Mouse (Mus musculus) CD4-positive, CD25-positive, alpha-beta regulatory T cell (primary cell): Measurements from ENCODE around the gene Vps39. TPM values are rescaled to one million over a fixed set of nuclear protein-coding genes. Genes with fewer than 3 reads are reported as not detected.

Experiments
- polyA plus RNA-seq: library from polyadenylated mRNA; unstranded; fragments of 100-300 nt; shearing (Covaris generic); gene quantifications from one replicate; pipeline ENCODE4 v1.2.1, GENCODE M21; 2017

The Vps39 gene
- polyA plus RNA-seq = 42.2 TPM

DNA sequence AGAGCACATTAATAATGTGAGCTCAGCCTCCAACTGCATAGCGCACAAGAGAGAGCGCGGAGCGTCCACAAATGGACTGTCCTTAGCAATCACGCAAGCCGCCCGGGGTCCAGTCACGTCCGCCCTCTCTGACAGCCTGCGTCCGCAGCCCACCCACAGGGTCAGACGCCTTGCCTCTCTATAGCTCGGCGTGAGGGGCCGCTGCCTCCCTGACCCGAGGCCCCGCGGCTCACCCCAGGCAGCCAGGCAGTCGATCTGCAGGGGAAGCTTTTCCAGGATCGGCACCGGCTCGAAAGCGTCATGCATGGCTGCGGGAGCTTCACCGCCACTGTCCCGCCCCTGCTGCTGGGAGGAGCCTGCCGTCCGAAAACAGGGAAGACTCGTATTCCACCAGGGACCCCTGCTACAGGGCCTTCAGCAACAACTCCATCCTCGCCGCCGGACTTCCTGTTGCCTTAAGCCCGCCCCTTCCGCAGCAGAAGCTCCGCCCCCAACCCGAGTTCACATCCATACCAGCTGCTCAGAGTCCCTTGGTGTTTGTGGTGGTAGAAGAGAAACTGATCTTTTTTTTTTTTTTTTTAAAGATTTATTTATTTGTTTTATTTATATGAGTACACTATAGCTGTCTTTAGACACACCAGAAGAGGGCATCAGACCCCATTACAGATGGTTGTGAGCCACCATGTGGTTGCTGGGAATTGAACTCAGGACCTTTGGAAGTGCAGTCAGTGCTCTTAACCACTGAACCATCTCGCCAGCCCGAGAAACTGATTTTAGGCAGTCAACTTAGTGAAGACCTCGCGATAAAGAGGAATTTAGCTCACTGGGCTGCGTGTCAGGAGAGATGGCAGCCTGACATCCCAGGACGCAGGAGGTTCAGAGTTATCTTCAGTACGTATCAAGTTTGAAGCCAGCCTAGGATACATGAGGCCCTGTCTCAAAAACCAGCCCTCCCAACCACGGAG lies at the start of gene Vps39:
Gene Vps39, minus strand, starts transcription at position 456 of the 965 bp plus-strand sequence.

GRCm38 (mm10) chr2:120313976-120314375 lies 39.0 kb downstream of the Vps39 start, which contains the start of gene Pla2g4f:
Gene Pla2g4f, minus strand, starts transcription at chr2:120314165.

GRCm38 (mm10) chr2:120288995-120289394 lies 63.9 kb downstream of the Vps39 start, which contains the start of gene Pla2g4d:
Gene Pla2g4d, minus strand, starts transcription at chr2:120289197.

Other genes starting within 250 kb of the Vps39 start
- 10.8 TPM for gene Ehd4, start 198.5 kb downstream of the Vps39 start, polyA plus RNA-seq
- not detected for gene Pla2g4e, start 107.8 kb downstream of the Vps39 start, polyA plus RNA-seq
- not detected for gene Pla2g4d, start 63.9 kb downstream of the Vps39 start, polyA plus RNA-seq
- 7.7 TPM for gene Pla2g4f, start 39.0 kb downstream of the Vps39 start, polyA plus RNA-seq
- 22.5 TPM for gene Ganc, start 50.8 kb upstream of the Vps39 start, polyA plus RNA-seq
- gene Tmem87a, start 51.0 kb upstream of the Vps39 start, polyA plus RNA-seq = 25.4 TPM
- gene Capn3, start 102.9 kb upstream of the Vps39 start, polyA plus RNA-seq = 69.4 TPM
- 64.8 TPM for gene Zfp106, start 210.7 kb upstream of the Vps39 start, polyA plus RNA-seq
- gene Snap23, start 214.5 kb upstream of the Vps39 start, polyA plus RNA-seq = 51.0 TPM